ENCODE assay signal across 17 mouse cellular contexts in genomic region chr16:49197951-49198350, GRCm38 (mm10).
DNase-seq lines count a peak whose midpoint lies in the region.
"Had no signal": no experiment of that assay in that cellular context is flagged by ENCODE, and none has a peak within 500 bp of the region (broad histone marks: within the 10 kb centered on the region; RNA-seq: fewer than 3 reads in every experiment).

No protein-coding gene starts in this region.

- peak; percentile 6 to 9 for DNase-seq in left cerebral cortex, postnatal 14 days (ENCODE audit: low spot score in 2 of 2)
- no peak for DNase-seq in left cerebral cortex, postnatal 36 days (ENCODE audit: low spot score in 2 of 2)
- DNase-seq in NIH3T3 (ENCODE audit: low read depth) = peak; percentile 27
- DNase-seq in adrenal gland, postnatal 14 days = peak; percentile 62
- peak; percentile 26 for DNase-seq in telencephalon, adult 2 months (ENCODE audit: low read depth, low spot score)
- no peak for DNase-seq in gastrocnemius, postnatal 36 days
- DNase-seq in retina, embryonic 14.5 days (ENCODE audit: low spot score) = no peak
- DNase-seq: cerebellum, adult 2 months; forebrain, postnatal 0 days; gastrocnemius, postnatal 10 days; heart, postnatal 14 days; kidney, adult 2 months; kidney, postnatal 25 days; lung, embryonic 14.5 days; retina, postnatal 1 day; spleen, adult 18-20 months; thymus, adult 2 months had no signal

- intact Hi-C loops in left cerebral cortex, postnatal 14 days (cut with DNase I) = loop anchor here (10.0 kb wide), 1 partner anchor 127 kb away; no protein-coding TSS in a partner anchor
- intact Hi-C loops in left cerebral cortex, postnatal 36 days (cut with DNase I) = no loop called here
- intact Hi-C loops in gastrocnemius, postnatal 36 days (cut with DNase I) = no loop called here

Comparison
In these comparisons a context has a peak if more than half of its experiments do, and no peak if none do; other contexts are left out.
1. DNase-seq: peak in left cerebral cortex, postnatal 14 days (2 of 2), NIH3T3 (single experiment), adrenal gland, postnatal 14 days (single experiment) and telencephalon, adult 2 months (single experiment); none in left cerebral cortex, postnatal 36 days (0 of 2), gastrocnemius, postnatal 36 days (0 of 2) and retina, embryonic 14.5 days (single experiment).